ENCODE assay signal across 8 mouse cellular contexts in the genomic region with DNA sequence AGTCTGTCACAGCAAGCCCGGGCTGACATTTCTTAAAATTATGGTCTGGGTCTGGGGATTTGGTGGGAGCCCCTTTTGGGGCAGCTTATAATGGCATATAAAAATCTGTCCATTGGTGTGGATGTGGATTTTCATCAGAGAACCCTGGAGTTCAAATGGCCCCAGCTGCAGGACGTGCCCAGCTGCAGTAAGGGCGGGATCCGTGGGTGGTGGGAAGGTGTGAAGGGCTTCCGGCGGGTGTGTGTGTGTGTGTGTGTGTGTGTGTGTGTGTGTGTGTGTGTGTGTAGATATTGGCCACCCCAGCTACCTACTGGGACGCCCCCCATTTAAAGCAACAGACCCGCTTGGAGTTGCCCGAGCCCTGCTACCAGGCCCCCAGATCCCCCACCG. TPM values are rescaled to one million over a fixed set of nuclear protein-coding genes. Genes with fewer than 3 reads are reported as not detected.
DNase-seq lines count a peak whose midpoint lies in the region; ATAC-seq lines count a peak whose summit lies in the region.

No protein-coding gene starts in this region.

- peak overlapping the region; percentile 53 for H3K9ac ChIP-seq in liver, embryonic 12.5 days
- H3K9ac ChIP-seq in stomach, embryonic 16.5 days (ENCODE audit: low read length): peak overlapping the region; percentile 86

- peak overlapping the region; percentile 43 for H3K4me3 ChIP-seq in liver, embryonic 12.5 days
- H3K4me3 ChIP-seq in stomach, embryonic 16.5 days (replicated peaks; ENCODE audit: low read length): peak overlapping the region; percentile 84

- DNase-seq in CD4-positive, CD25-positive, alpha-beta regulatory T cell, adult 2 months (ENCODE audit: low read depth, low spot score): peak; percentile 52
- DNase-seq in right cerebral cortex, postnatal 14 days: peak; percentile 23
- no peak for DNase-seq in right cerebral cortex, postnatal 25 days
- no peak for DNase-seq in cerebellum, adult 9-10 months
- DNase-seq in layer of hippocampus, adult 11-12 months (ENCODE audit: low spot score): no peak

- H3K36me3 ChIP-seq in liver, embryonic 12.5 days: no peaks in the 10 kb centered on the region
- H3K36me3 ChIP-seq in stomach, embryonic 16.5 days (ENCODE audit: control insufficient read depth, insufficient read depth, low read length): no peaks in the 10 kb centered on the region

- peak overlapping the region; percentile 82 for H3K27ac ChIP-seq in liver, embryonic 12.5 days
- peak overlapping the region; percentile 99 for H3K27ac ChIP-seq in stomach, embryonic 16.5 days (ENCODE audit: low read length)

- H3K4me1 ChIP-seq in liver, embryonic 12.5 days: peaks cover 30% of the 10 kb centered on the region
- peaks cover 35% of the 10 kb centered on the region; the same call in 1 of the 2 replicates for H3K4me1 ChIP-seq in stomach, embryonic 16.5 days (ENCODE audit: control insufficient read depth, insufficient read depth, low read length)

- 7% methylated on average over 8 of the region's 10 CpGs for WGBS in liver, embryonic 12.5 days (ENCODE audit: insufficient replicate concordance)
- 2% methylated on average over 10 of the region's 10 CpGs for WGBS in stomach, embryonic 16.5 days

- no peaks in the 10 kb centered on the region for H3K9me3 ChIP-seq in liver, embryonic 12.5 days (replicated peaks)
- no peaks in the 10 kb centered on the region for H3K9me3 ChIP-seq in stomach, embryonic 16.5 days (replicated peaks; ENCODE audit: control insufficient read depth, low read length)

- peaks cover 97% of the 10 kb centered on the region for H3K27me3 ChIP-seq in liver, embryonic 12.5 days (replicated peaks)
- H3K27me3 ChIP-seq in stomach, embryonic 16.5 days (ENCODE audit: control insufficient read depth, insufficient read depth, low read length): no peaks in the 10 kb centered on the region

- H3K4me2 ChIP-seq in liver, embryonic 12.5 days: peak overlapping the region; percentile 70
- H3K4me2 ChIP-seq in stomach, embryonic 16.5 days (ENCODE audit: low read depth, low read length): peak overlapping the region; percentile 87

- no peak for ATAC-seq in CD4-positive, CD25-positive, alpha-beta regulatory T cell, adult 4 months
- no peak for ATAC-seq in liver, embryonic 12.5 days
- ATAC-seq in stomach, embryonic 16.5 days (ENCODE audit: insufficient read depth, low FRiP score): no peak

RNA-seq across cellular contexts. Expression of gene Id2, which starts 1.2 kb away (rescaled TPM):
- polyA plus RNA-seq in CD4-positive, CD25-positive, alpha-beta regulatory T cell, adult 4 months (2017; shearing (Covaris generic)): 100 to 1,000 TPM; 249 to 258 TPM
- 111 and 112 TPM in 2 replicates for polyA plus RNA-seq in liver, embryonic 12.5 days (2016; fragmentation: Nextera tagmentation; extraction: Ambion mirVana)
- polyA plus RNA-seq in stomach, embryonic 16.5 days (2015; fragmentation: Nextera tagmentation; extraction: Ambion mirVana): 324 and 325 TPM in 2 replicates

Comparison
In these comparisons a context has a peak if more than half of its experiments do, and no peak if none do; other contexts are left out.
1. DNase-seq: peak in CD4-positive, CD25-positive, alpha-beta regulatory T cell, adult 2 months (single experiment) and right cerebral cortex, postnatal 14 days (single experiment); none in right cerebral cortex, postnatal 25 days (single experiment), cerebellum, adult 9-10 months (single experiment) and layer of hippocampus, adult 11-12 months (single experiment).